Mouse (Mus musculus) testis, adult 2 months (tissue): ENCODE measurements around the gene Pcbp1.

ENCODE experiments used
- CTCF ChIP-seq: fragments of 200-500 bp; IDR thresholded peaks from 2 replicates; pipeline ENCODE4 v1.5.1; 2012; ENCODE audit warnings: low read depth, mild to moderate bottlenecking, inconsistent platforms, low read length, moderate library complexity; ENCODE audit not compliant: control insufficient read depth, insufficient read depth, insufficient replicate concordance
- POLR2A ChIP-seq: fragments of 200-500 bp; IDR thresholded peaks from 2 replicates; pipeline ENCODE4 v1.6.1; 2012; ENCODE audit warnings: low read depth, mild to moderate bottlenecking, inconsistent platforms, low read length, moderate library complexity; ENCODE audit not compliant: control insufficient read depth

- TF ChIP-seq POLR2A (no peak), CTCF (no peak)
Measured at GRCm38 (mm10) chr6:86507116-86507515, 19.0 kb downstream of the Pcbp1 start.
